11 mouse cellular contexts compared by ENCODE assay signal in genomic region chr1:81076259-81076658, GRCm38 (mm10). TPM values are rescaled to one million over a fixed set of nuclear protein-coding genes. Genes with fewer than 3 reads are reported as not detected.
DNase-seq lines count a peak whose midpoint lies in the region; ATAC-seq lines count a peak whose summit lies in the region.
"Had no signal": no experiment of that assay in that cellular context is flagged by ENCODE, and none has a peak within 500 bp of the region (broad histone marks: within the 10 kb centered on the region; RNA-seq: fewer than 3 reads in every experiment).

No protein-coding gene starts in this region.

- ATAC-seq in forebrain, embryonic 16.5 days: peak; percentile 90
- ATAC-seq in neural tube, embryonic 15.5 days (ENCODE audit: low FRiP score): peak; percentile 91
- ATAC-seq in heart, embryonic 11.5 days (replicated peaks; ENCODE audit: insufficient number of reproducible peaks, low FRiP score, low TSS enrichment): no peak

- H3K4me2 ChIP-seq in forebrain, embryonic 16.5 days (ENCODE audit: low read length): peak overlapping the region; percentile 76
- H3K4me2 ChIP-seq in neural tube, embryonic 15.5 days: peak overlapping the region; percentile 60
- H3K4me2 ChIP-seq in heart, embryonic 11.5 days: no peak overlapping the region
- H3K4me2 ChIP-seq: embryonic facial prominence, embryonic 13.5 days; lung, embryonic 14.5 days had no signal

- no peaks in the 10 kb centered on the region for H3K9me3 ChIP-seq in forebrain, embryonic 16.5 days (ENCODE audit: control insufficient read depth, low read length)
- H3K9me3 ChIP-seq in neural tube, embryonic 15.5 days (replicated peaks): no peaks in the 10 kb centered on the region
- no peaks in the 10 kb centered on the region for H3K9me3 ChIP-seq in heart, embryonic 11.5 days (replicated peaks; ENCODE audit: control insufficient read depth, low read length)
- H3K9me3 ChIP-seq: embryonic facial prominence, embryonic 13.5 days had no signal

- peak overlapping the region; percentile 32 for H3K4me3 ChIP-seq in forebrain, embryonic 16.5 days (replicated peaks; ENCODE audit: low read length)
- peak overlapping the region; percentile 50 for H3K4me3 ChIP-seq in neural tube, embryonic 15.5 days (replicated peaks)
- no peak overlapping the region for H3K4me3 ChIP-seq in heart, embryonic 11.5 days (ENCODE audit: low read depth, low read length)
- H3K4me3 ChIP-seq: embryonic facial prominence, embryonic 13.5 days had no signal

- H3K27ac ChIP-seq in forebrain, embryonic 16.5 days (ENCODE audit: low read length): peak overlapping the region; percentile 98
- H3K27ac ChIP-seq in neural tube, embryonic 15.5 days (replicated peaks): peak overlapping the region; percentile 96
- no peak overlapping the region for H3K27ac ChIP-seq in heart, embryonic 11.5 days (ENCODE audit: low read depth, low read length)
- H3K27ac ChIP-seq: embryonic facial prominence, embryonic 13.5 days had no signal

- H3K9ac ChIP-seq in forebrain, embryonic 16.5 days (replicated peaks; ENCODE audit: low read depth, low read length): peak overlapping the region; percentile 45
- H3K9ac ChIP-seq in neural tube, embryonic 15.5 days (replicated peaks): peak overlapping the region; percentile 62; the same call in 1 of the 2 replicates
- no peak overlapping the region for H3K9ac ChIP-seq in heart, embryonic 11.5 days (ENCODE audit: low read depth, low read length)
- H3K9ac ChIP-seq: embryonic facial prominence, embryonic 13.5 days; lung, embryonic 14.5 days had no signal

- no peaks in the 10 kb centered on the region for H3K36me3 ChIP-seq in forebrain, embryonic 16.5 days (ENCODE audit: control insufficient read depth, insufficient read depth)
- H3K36me3 ChIP-seq in neural tube, embryonic 15.5 days: no peaks in the 10 kb centered on the region
- no peaks in the 10 kb centered on the region for H3K36me3 ChIP-seq in heart, embryonic 11.5 days (ENCODE audit: control insufficient read depth, insufficient read depth, low read length)
- H3K36me3 ChIP-seq: embryonic facial prominence, embryonic 13.5 days had no signal

- H3K27me3 ChIP-seq in forebrain, embryonic 16.5 days (replicated peaks; ENCODE audit: control insufficient read depth, insufficient read depth, low read length): no peaks in the 10 kb centered on the region
- no peaks in the 10 kb centered on the region for H3K27me3 ChIP-seq in neural tube, embryonic 15.5 days (replicated peaks)
- H3K27me3 ChIP-seq in heart, embryonic 11.5 days (ENCODE audit: control insufficient read depth, insufficient read depth, low read length): no peaks in the 10 kb centered on the region

- 16% methylated on average over 9 of the region's 9 CpGs for WGBS in forebrain, embryonic 16.5 days
- 20% methylated on average over 9 of the region's 9 CpGs for WGBS in neural tube, embryonic 15.5 days
- 71% methylated on average over 9 of the region's 9 CpGs for WGBS in heart, embryonic 11.5 days (ENCODE audit: insufficient replicate concordance)

- peak; percentile 85 for DNase-seq in cerebellum, adult 9-10 months
- DNase-seq in layer of hippocampus, postnatal 25 days (ENCODE audit: extremely low spot score in 1 of 2, low spot score in 1 of 2): peak; percentile 22 to 32
- DNase-seq in spleen, postnatal 36 days (ENCODE audit: low spot score in 2 of 2): no peak
- DNase-seq in gastrocnemius, adult 18-20 months (ENCODE audit: low spot score): no peak
- no peak for DNase-seq in thymus, postnatal 36 days
- DNase-seq: spleen, adult 18-20 months had no signal

- peaks cover 6% of the 10 kb centered on the region for H3K4me1 ChIP-seq in forebrain, embryonic 16.5 days (replicated peaks; ENCODE audit: control insufficient read depth, insufficient read depth, low read length)
- H3K4me1 ChIP-seq in neural tube, embryonic 15.5 days: 0 out of 2 replicates have a peak, but pooled peaks cover 3% of the 10 kb centered on the region
- no peaks in the 10 kb centered on the region for H3K4me1 ChIP-seq in heart, embryonic 11.5 days (ENCODE audit: control insufficient read depth, insufficient read depth, low read length)
- H3K4me1 ChIP-seq: embryonic facial prominence, embryonic 13.5 days had no signal

RNA-seq across cellular contexts. Expression of gene Nyap2, which starts 0.5 kb away (rescaled TPM):
- 11.2 and 12.0 TPM in 2 replicates for polyA plus RNA-seq in forebrain, embryonic 16.5 days (2015; fragmentation: Nextera tagmentation; extraction: Ambion mirVana)
- total RNA-seq in layer of hippocampus, postnatal 25 days (2021): 10 to 100 TPM; 19.9 to 23.6 TPM
- 22.5 and 23.4 TPM in 2 replicates for polyA plus RNA-seq in neural tube, embryonic 15.5 days (2015; fragmentation: Nextera tagmentation; extraction: Ambion mirVana)
- polyA plus RNA-seq in heart, embryonic 11.5 days (2014; fragmentation: Nextera tagmentation; extraction: Ambion mirVana): 0.04 TPM in 1 of 2 replicates, not detected in the other
- total RNA-seq in gastrocnemius, adult 18-20 months (2021): not detected
- polyA plus RNA-seq: lung, embryonic 14.5 days had no signal

Comparison
In these comparisons a context has a peak if more than half of its experiments do, and no peak if none do; other contexts are left out.
1. DNase-seq: peak in cerebellum, adult 9-10 months (single experiment) and layer of hippocampus, postnatal 25 days (2 of 2); none in spleen, postnatal 36 days (0 of 2), gastrocnemius, adult 18-20 months (single experiment) and thymus, postnatal 36 days (0 of 2).
2. RNA of gene Nyap2, which starts 0.5 kb away (polyA plus RNA-seq): 22.5 to 23.4 TPM in neural tube, embryonic 15.5 days and 11.2 to 12.0 TPM in forebrain, embryonic 16.5 days; 0.04 TPM in heart, embryonic 11.5 days; every median in the first group is over 10 times any median in the second.